Mouse (Mus musculus) hindbrain, postnatal 0 days (tissue): ENCODE measurements at regions not wholly inside any gene's neighbourhood (a gene's known extent, or its start where the extent isn't known, plus 50 kb on each side); places are given as distances from the start of the nearest gene placed in this dataset.

Experiments
- ATAC-seq: fragments of 200-750 bp; cut with Nextera tagmentation; 2 replicates; pipeline ENCODE4 v1.8.0; 2017; ENCODE audit warnings: mild to moderate bottlenecking, moderate TSS enrichment, moderate library complexity
- DNase-seq: peaks from one replicate; pipeline ENCODE4 v3.0.0-alpha.2; 2015; ENCODE audit warnings: low spot score
- H3K27ac ChIP-seq: fragments of 300-500 bp; sonication (generic); 2 replicates; pipeline ENCODE4 v1.5.1; 2014; ENCODE audit warnings: mild to moderate bottlenecking
- H3K27me3 ChIP-seq: fragments of 300-500 bp; sonication (generic); 2 replicates; pipeline ENCODE4 v1.6.1; 2014; ENCODE audit warnings: low read length, mixed read lengths; ENCODE audit not compliant: insufficient read depth
- H3K36me3 ChIP-seq: fragments of 300-500 bp; sonication (generic); 2 replicates; pipeline ENCODE4 v1.6.1; 2014; ENCODE audit warnings: low read length, mixed read lengths; ENCODE audit not compliant: insufficient read depth
- H3K4me1 ChIP-seq: fragments of 300-500 bp; sonication (generic); 2 replicates; pipeline ENCODE4 v1.6.1; 2014; ENCODE audit warnings: antibody characterized with exemption, low read length, mixed read lengths; ENCODE audit not compliant: insufficient read depth
- H3K4me2 ChIP-seq: fragments of 300-500 bp; sonication (generic); 2 replicates; pipeline ENCODE4 v1.6.1; 2014; ENCODE audit warnings: low read depth, mild to moderate bottlenecking, low read length, moderate library complexity, mixed read lengths
- H3K4me3 ChIP-seq: fragments of 300-500 bp; sonication (generic); 2 replicates; pipeline ENCODE4 v1.5.1; 2014; ENCODE audit warnings: low read length
- H3K9ac ChIP-seq: fragments of 300-500 bp; sonication (generic); replicated peaks from 2 replicates; pipeline ENCODE4 v1.6.1; 2014; ENCODE audit warnings: mild to moderate bottlenecking, low read length, moderate library complexity, mixed read lengths
- H3K9me3 ChIP-seq: fragments of 300-500 bp; sonication (generic); 2 replicates; pipeline ENCODE4 v1.6.1; 2016; ENCODE audit warnings: low read length, mixed read lengths
- CTCF ChIP-seq: IDR thresholded peaks from 2 replicates; pipeline ENCODE4 v1.5.1; 2016; ENCODE audit warnings: antibody characterized with exemption, control low read depth, low read depth
- WGBS: fragments of 180-500 bp; shearing (Covaris S2); extraction: QIAGEN DNeasy Blood & Tissue Kit; methylation state at CpG from one replicate; pipeline ENCODE4 v1.1.7; 2014; 5-methylcytosine and 5-hydroxymethylcytosine counted together

- Histone ChIP-seq H3K27me3 (no peaks in the 10 kb centered on the region), H3K4me2 (no peak overlapping the region), H3K9ac (no peak overlapping the region), H3K36me3 (no peaks in the 10 kb centered on the region), H3K9me3 (no peaks in the 10 kb centered on the region), H3K27ac (no peak overlapping the region), H3K4me3 (no peak overlapping the region), H3K4me1 (no peaks in the 10 kb centered on the region)
- ATAC-seq (no peak), DNase-seq (no peak)
- TF ChIP-seq CTCF: no peak
- WGBS: 88% methylated on average over 2 of the region's 2 CpGs
Measured at GRCm38 (mm10) chr16:24041403-24041802, 52.8 kb upstream of the Bcl6 start.

GRCm38 (mm10) chr16:24039765-24040164 lies 51.1 kb upstream of the Bcl6 start:
- no peak overlapping the region for H3K4me2 ChIP-seq
- TF ChIP-seq CTCF: no peak
- H3K27me3 ChIP-seq: no peaks in the 10 kb centered on the region
- no peak overlapping the region for H3K27ac ChIP-seq
- no peak overlapping the region for H3K9ac ChIP-seq
- 81% methylated on average over 4 of the region's 4 CpGs for WGBS
- H3K4me3 ChIP-seq: no peak overlapping the region
- ATAC-seq (no peak), DNase-seq (no peak)
- H3K36me3 ChIP-seq: no peaks in the 10 kb centered on the region
- H3K4me1 ChIP-seq: no peaks in the 10 kb centered on the region
- no peaks in the 10 kb centered on the region for H3K9me3 ChIP-seq
